Mouse (Mus musculus) right cerebral cortex, postnatal 36 days (tissue): ENCODE measurements around the gene Fbll1.
"Not testable (repeated sequence)": the region's sequence is repeated elsewhere in the genome, so short reads cannot be mapped to it uniquely, and the experiment has no call there.

Experiments
- DNase-seq, 2 experiments: peaks; one replicate each; pipeline ENCODE4 v3.0.0; 2022; ENCODE audit warnings: low spot score in 2 of 2, mixed read lengths in 1 of 2

Gene Fbll1

DNA sequence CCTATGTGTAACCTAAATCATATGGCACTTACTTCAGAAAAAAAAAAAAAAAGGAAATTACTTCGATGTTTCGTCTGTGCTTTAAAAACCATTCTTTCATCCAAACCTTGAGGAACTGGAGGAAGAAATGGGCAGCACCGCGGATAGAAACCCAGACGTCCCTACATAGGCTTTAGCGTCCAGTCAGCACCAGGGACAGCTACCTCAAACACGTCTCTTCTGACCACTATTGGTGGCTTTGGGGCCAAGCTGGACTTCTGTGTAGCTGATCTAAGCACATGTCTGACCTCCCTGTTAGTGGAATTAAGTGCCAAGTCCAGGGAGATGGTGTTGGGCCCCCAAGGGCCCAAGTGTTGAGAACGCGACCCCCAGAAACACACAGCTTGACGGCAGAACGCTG is at the start of gene Fbll1:
Gene Fbll1 (minus strand): TSS at position 11 of the 400 bp plus-strand sequence.
- DNase-seq: peak in 1 of 2 experiments; percentile 8

GRCm38 (mm10) chr11:35844299-35844698 is 45.6 kb upstream of the Fbll1 start:
- no peak for DNase-seq

DNA sequence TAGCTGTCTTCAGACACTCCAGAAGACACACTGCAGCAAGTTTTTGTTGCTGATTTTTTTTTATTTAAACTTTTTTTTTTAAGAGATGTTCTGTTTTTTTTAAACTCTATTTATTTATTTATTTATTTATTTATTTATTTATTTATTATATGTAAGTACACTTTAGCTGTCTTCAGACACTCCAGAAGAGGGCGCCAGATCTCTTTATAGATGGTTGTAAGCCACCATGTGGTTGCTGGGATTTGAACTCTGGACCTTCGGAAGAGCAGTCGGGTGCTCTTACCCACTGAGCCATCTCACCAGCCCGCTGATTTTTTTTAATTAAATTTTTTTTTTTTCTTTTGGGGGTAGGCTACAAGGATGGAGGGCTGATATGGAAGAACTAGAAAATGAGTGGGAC is 43.9 kb upstream of the Fbll1 start:
- DNase-seq: not testable (repeated sequence)

GRCm38 (mm10) chr11:35841738-35842325 is 43.1 kb upstream of the Fbll1 start:
- DNase-seq: no peak

DNA sequence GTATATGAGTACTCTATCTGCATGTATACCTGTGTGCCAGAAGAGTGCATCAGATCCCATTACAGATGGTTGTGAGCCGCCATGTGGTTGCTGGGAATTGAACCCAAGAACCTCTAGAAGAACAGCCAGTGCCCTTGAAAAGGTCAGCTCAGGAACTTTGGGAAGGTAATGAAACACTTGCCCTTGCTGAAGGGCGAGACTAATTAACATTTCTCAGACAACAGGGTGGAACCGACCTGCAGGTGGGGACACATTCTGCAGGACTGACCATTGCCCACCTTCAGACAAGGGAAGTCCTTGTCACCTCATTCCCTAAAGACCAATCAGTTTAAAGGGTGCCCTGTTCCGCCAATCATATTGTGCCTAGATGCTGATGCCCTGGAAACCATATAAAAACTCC is 42.1 kb upstream of the Fbll1 start:
- not testable (repeated sequence) for DNase-seq

GRCm38 (mm10) chr11:35840282-35840681 is 41.6 kb upstream of the Fbll1 start:
- no peak for DNase-seq

- DNase-seq: peak; percentile 64 to 74
Observed at GRCm38 (mm10) chr11:35838345-35839338, 40.0 kb upstream of the Fbll1 start.

- DNase-seq: no peak
Observed at GRCm38 (mm10) chr11:35837156-35838126, 38.8 kb upstream of the Fbll1 start.

DNA sequence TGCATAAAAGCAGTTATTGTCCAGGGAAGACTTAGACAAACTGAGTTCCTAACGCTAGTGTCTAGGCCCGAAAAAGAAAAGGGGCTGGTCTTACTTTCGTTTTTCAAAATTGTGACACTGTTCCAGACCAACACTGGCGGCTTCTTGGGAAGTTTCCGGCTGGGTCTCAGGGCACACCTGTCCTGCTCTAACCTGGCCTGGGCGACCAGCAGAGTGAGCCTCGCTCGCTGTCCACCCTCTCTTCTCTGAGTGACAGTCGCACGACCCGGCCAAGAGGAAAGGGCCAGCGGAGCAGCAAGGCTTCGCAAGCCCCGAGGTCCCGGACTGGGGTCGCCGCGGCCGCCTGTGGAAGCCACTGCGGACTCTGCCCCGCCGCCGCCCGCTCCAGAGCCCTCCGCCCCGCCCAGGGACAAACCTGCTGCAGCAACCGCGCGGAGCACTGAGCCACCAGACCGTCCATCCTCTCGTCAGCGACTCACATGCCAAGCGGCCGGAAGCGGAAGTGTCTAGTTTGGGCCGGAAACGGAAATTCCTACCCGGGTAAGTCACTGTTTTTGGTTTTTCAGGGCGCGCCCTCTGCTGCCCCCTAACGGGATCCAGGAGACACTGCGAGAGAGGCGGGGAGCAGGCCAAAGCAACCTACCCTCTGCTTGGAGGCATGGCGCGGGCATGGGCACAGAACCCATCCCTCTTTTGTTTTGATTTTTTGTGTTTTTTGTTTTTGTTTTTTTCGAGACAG is 35.5 kb upstream of the Fbll1 start, which contains the start of gene Rars:
Gene Rars (minus strand): TSS at position 485 of the 739 bp plus-strand sequence.
- DNase-seq: peak; percentile 90 to 91

DNA sequence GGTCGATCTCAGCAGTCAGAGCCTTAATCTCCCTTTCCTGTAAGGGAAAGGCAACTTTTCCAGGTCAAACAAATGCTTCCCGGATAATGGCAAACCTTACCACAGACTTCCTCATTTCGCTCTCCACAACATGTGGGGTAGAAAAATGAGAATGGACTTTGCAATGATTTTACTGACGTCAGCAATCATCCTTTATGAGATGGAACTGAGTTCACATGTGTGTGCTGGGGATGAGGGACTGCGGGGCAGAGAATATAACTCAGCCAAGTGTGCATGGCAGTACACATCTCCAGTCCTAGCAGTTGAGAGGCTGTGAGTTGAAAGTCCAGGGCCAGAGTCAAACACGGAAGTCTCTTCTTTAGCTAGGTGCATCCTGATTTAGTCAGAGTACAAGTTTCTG is 34.6 kb upstream of the Fbll1 start:
- no peak for DNase-seq

GRCm38 (mm10) chr11:35832139-35832538 is 33.5 kb upstream of the Fbll1 start:
- DNase-seq: no peak

DNA sequence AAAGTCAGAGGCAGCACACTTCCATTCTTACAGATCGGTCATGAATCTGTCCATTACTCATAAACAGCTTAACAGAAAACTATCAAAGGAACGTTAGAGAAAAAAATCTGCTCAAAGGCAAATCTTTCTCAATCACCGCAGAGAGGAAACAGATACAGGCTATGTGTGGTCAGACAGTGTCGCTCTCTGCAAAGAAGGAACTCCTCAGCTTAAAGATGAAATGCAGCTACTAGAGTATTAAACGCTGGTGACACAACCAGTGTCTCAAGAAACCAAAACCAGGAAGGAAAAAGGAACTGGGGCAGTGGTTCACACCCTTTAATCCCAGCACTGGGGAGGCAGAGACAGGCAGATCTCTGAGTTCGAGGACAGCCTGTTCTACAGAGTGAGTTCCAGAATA is 29.0 kb upstream of the Fbll1 start:
- DNase-seq: no peak

DNA sequence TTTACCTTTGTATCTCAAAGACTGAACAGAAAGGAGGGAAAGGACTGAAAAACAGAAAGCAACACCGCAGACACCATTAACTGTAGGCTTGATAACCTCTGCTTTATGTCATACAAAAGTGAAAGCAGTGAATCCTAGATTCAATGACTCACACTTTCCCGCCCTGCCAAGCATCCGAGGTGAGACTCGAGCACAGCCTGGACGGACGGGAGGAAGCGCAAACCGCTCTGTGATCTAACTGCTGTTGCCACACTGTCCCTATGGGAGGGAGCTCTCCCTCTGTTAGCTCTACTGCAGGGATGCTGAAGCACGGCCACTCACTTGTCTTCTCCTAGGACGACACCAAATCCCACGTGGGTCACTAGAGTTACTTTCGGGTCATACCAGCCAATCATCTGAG is 17.6 kb upstream of the Fbll1 start:
- no peak for DNase-seq

DNA sequence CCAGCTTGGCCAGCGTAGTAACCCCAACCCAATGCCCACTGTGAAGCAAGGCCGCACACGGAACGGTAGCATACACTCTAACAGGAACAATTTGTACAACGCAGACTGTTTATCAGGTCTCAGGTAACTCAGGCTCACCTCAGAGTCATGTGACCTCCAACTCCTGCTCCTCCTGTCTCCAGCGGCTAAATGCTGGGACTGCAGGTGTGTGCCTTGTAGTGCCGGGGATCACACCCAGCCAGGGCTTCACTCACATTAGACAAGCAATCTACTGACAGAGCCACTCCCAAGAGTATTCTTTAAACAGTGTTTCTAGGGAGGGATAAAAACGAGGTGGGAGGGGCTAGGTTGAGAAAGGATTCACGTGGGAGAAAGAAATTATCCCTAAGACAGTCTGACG is 12.8 kb upstream of the Fbll1 start:
- DNase-seq: no peak

DNA sequence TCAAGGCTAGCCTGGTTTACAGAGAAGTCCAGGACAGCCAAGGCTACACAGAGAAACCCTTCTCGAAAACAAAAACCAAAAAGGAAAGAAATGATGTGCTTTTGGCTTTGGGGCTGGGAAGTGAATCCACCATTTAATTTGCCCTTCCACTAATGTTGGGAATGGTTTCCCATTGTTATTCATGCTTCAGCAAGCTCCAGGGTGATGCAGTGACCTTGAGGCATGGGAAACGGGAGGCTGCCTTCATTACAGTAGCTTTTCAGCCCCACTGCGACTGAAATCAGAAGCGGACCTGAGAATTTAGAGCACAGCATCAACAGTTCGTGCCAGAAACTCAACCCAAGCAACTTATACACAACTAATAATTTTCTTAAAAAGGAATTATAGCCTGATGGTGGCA is 2.6 kb upstream of the Fbll1 start:
- DNase-seq: no peak

GRCm38 (mm10) chr11:35798495-35798820 is 226 bp downstream of the Fbll1 start:
- DNase-seq: peak; percentile 74 to 78

DNA sequence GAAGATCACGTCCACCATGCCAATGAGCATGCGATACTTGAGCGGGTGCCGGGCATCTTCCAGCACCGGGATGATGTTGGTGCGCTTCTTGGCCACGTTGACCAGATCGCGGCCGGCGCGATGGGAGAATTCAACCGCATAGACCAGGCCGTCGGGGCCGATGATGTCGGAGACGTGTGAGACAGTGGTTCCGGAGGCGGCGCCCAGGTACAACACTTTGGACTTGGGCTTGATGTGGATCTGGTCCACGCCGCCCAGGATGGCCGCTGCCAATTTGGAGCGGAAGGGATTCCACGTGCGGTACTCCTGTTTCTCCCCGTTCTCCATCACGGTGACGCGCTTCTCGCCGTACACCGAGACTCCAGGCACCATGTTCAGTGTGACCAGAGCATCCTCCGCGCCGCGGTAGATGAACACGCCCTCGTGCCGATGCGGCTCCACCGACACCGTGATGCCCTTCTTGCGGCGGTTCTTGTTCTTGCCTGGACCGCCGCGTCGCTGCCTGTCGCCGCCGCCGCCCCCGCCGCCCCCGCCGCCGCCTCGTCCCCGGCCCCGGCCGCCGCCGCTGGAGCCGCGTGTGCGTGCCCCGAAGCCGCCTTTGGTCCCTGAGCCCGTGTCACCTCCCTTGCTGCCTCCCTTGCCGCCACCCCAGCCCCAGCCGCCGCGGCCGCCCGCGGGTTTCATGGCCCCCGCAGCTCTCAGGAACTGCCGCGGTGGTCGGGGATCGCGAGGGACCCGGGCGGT is 761 bp downstream of the Fbll1 start:
- peak; percentile 39 for DNase-seq

GRCm38 (mm10) chr11:35792800-35793199 is 5.9 kb downstream of the Fbll1 start:
- DNase-seq: not testable (repeated sequence)

- no peak for DNase-seq
Observed at GRCm38 (mm10) chr11:35788443-35788842, 10.2 kb downstream of the Fbll1 start.

GRCm38 (mm10) chr11:35784537-35784936 is 14.1 kb downstream of the Fbll1 start:
- DNase-seq: no peak
